Mouse (Mus musculus): ENCODE measurements around the gene Macrod2.

Gene Macrod2

DNA sequence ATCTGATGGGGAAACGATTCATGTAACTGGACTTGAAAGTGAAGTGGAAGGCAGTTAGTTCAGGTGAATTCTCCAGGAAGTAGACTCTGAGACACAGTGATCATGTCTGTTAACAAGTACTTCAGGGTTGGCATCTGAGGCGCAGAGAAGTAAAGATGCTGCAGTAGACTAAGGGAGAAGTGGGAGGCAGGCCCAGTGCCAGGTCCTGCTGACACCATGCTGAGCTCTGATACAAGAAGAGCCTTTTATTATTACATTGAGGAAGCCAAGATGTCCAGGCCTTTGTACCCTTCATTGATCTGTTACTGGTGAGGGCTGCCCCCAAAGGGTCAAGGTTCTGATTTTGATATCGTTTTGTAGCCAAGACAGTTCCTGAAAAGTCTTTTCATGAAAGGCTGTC is 1327.4 kb downstream of the Macrod2 start:
- no peak for DNase-seq

DNA sequence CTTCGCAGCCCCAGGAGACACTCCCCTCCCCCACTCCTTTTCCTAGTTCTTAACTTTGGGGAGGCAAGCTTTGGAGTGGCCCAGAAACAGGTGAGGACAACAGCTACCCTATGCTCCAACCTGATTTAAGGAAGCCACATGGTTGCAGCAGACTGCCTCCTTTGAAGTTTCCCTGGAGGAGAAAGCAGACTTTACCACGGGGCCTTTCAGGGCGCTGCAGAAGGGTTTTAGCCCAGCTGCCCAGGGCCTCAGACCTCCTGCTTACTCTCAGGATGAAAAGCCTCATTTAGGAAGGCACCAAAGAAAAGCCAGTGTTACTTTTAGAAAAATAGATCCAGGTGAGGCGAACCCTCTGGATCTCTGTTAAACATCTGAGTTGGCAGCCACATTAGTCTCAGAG is 1333.9 kb downstream of the Macrod2 start:
- no peak for DNase-seq

DNA sequence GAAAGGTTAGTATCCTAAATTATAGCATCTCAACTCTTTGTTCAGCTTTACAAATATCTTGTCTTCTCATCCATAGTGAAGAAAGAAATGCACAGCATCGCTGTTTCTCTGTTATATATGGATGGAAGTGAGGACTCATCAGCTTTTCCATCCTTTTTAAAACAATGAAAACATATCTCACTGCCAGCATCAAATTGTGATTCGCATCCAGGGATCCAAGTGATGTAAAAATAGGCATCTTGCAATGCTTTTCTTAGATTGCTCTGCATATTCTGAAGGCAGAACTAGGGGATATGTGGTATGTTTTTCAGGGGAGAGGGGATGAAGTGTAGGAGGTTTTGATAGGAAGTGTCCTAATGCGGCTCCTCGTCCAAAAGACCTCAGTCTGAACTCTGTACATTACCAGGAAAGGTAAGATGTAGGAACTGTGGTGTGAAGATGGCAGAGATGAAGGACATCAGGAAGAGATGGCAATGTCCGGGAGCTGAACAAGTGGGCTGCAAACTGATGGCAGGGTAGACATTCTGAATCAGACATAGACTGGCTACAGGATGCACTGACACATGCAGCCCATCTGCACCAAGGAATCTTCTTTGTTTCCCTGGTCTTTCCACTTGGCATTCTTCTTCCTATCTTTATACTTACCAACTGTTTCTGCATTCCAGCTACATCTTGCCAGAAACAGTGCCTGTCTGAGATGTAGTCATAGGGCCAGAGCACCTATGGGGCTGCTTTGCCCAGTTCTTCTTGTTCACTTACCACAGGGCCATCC is 1341.8 kb downstream of the Macrod2 start:
- no peak for DNase-seq

DNA sequence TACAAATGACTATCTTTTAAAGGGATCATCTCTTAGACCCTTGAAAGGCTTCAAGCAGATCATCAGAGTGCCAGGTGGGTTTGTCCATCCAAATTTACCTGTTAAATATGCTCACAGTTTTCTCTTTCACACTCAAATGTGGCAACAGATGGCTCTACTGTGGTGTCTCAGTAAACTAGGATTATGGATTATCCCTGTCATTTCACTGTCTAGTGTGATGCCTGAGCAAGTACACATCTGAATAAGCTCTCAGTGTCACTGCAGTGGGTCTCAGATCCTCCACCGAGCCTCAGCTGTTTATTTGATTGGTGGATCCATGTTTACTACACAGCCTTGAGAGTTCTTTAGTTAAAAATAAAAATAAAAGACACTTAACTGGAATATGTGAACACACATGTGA is 1343.6 kb downstream of the Macrod2 start:
- no peak for DNase-seq

DNA sequence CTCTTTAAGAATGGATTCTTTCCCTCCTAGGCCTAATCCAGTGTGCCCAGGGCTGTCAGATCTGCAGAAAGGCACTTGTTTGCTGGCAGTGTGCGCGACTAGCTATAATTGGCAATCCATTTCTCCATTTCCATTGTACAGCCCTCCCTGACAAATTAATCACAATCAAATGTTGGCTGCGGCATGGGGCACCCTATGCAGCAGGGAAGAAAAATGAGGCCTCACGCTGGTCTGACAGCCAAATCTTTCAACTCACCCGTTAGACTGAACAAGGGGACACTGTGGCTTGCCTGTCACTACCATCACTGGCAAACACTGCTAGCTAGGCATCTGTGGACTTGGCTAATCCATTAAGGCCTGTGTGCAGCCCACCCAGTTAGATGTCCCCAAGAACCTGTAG is 1345.2 kb downstream of the Macrod2 start:
- no peak for DNase-seq

DNA sequence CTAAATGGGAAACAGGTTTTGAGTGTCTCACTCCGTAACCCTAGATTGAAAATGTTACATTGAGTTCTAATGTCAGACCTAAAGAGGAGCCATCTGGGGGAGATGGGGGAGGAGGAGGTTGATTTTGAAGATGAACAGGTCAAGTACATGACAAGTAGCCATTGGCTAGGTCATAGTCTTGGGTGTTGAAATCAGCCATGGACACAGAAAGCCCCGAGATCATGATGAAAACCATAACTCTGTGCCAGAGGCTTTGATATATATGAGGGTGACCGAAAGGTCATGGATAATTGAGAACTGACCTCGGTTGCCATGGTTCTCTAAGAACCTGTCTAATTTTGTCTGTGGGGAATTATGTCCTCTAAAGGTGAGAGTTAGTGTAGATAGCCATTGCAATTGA is 1405.1 kb downstream of the Macrod2 start:
- no peak for DNase-seq

DNA sequence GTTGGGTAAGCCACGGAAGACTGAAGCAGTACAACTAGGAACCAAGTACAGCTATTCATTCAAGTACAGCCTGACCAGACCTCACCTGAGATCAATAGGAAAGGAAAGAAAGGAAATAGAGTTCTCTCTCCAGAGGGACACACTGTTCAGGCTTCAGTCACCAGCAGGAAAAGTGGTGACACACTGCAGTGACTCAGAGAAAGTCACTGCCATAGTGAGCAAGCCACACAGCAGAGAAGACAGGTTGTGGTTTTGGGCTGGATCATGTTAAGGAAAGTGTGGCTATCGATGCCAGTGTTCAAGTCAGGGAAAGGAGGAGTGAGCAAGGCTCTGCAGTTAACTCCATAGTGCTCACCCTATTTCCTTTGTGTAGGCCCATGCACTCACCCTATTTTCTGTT is 1405.8 kb downstream of the Macrod2 start:
- DNase-seq = no peak

DNA sequence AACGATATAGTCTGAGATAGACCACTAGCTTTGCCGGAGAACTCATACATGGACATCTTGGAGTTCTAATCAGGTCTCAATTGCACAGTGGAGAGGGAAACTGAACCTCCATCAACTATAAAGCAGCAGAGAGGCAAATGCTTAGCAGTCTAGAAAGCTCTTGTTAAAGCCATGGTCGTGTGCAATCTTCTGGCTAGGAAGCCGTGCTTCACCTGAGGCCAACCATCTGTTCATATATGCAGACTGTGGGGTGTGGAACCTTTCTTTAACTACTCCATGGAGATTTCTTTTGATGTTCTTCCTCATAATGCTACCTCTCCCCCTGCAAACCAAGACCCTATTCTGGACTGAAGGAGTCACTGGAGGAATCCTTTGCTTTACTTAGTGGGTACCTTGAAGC is 1421.2 kb downstream of the Macrod2 start:
- DNase-seq = no peak

DNA sequence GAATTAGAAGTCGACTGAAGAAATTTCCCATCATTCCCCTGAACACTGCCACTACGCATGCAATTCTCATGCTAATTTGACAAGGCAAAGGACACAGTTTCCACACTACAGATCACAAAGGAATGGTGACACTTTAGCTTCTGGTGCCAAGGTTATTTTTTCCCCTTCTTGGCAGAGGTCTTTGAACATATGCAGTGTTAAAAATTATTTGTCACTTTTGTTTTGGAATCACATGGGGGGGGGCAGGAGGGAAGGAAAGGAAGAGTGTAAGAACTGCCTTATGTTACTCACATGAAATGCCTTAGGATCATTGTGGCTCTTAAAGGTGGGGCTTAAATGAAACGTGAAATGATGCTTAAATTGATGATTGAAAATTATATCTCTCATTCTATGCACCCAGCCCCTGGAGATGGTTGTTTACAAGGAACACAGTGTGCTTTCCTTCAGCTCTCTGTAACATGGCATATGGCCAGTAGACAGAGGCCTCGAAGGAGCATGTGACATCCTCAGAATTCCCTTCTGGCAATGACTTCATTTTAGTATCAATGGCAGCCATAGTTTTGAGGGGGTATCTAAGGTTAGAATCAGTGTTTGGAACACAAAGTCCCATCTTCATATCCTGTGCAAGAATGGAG is 1422.6 kb downstream of the Macrod2 start:
- DNase-seq = no peak

DNA sequence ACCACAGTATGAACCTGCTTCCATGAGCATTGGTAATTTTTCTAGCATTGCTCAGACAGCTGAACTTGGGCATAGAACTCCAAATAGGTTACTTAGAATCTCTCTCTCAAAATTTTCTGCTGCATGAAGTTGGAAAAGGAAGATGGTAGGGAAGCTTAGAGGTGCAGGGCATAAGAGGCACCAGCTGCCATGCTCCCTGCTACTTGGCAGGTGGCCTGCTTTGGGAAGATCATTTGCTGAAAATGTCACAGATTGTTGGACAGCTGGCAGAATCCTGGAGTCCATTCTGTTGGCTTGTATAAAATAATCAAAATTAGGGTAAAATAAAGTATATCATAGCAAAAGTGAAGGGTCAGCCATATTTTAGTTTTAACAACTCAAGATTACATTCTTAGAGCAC is 1425.7 kb downstream of the Macrod2 start:
- DNase-seq = no peak

DNA sequence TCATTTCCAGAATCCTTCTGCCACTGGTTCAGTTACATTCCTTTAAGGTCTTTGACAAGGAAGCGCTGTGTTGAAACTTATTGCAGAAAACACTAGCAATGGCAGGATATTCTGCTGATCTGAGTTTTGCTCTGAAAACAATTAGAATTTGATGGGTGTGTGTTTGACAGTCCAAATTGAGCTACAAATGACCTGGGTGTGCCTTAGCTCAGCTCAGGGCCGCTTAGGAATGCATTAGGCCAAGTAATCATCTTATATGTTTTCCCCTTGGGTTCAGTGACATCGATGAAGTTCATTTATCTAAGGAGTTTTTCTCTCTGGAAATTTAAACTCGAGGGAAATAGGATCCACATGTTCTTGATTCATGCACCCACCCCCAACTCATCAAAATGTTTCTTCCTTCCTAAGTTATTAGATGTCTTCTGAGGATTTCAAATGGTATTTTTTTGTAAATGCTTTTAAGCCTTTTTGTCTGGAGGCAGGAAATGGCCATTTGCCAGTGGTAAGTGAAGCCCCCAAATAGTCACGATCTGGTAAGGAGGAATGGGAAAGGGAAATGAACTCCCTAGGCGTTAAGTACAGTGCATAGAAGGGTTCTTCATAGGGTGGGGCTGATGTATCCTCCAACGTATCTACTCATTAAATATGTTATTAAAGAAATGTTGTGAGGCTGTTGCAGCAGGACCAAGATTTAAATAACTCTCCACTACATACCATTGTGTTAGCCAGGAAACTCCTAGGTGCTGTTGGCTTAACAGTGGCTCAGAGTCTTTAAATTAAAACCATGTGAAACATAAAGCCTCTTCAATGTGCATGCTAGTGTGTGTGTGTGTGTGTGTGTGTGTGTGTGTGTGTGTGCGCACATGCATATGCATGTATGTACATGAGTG is 1430.7 kb downstream of the Macrod2 start:
- DNase-seq = no peak

DNA sequence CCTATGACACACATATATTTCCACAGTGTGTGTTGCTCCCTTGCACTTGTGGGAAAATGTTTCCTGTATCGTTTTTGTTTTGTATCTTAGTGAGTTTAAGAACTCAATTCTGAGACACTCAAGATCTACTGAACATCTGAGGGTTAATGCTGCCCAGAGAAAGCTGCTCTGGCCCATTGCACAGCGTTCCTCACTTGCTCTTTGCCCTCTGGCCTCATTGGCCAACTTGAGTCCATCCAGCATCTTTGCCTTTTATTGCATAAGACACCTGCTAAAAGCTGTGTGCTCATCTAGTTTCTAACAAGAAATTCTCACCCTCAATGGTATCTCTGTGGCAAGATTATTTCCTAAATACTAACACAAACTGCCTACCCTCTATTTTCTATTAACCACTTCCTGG is 1435.4 kb downstream of the Macrod2 start:
- DNase-seq = no peak

DNA sequence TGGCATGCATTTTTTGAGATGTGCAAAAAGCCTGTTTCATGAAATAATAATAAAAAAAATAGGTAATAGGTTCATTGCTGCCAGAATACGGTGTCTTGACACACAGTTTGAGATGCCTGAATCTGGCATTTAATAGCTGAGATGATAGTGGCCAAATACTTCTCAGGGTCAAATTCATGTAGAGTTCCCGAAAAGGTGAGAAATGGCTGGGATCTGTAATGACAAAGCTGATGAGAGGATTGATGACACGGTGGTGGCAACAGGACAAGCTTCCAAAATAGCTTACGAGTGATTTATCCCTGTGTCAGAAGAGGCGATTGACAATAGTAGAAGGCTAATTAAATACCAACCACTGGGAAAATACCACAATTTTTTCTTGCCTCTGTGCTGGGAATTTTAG is 1436.4 kb downstream of the Macrod2 start:
- no peak for DNase-seq

DNA sequence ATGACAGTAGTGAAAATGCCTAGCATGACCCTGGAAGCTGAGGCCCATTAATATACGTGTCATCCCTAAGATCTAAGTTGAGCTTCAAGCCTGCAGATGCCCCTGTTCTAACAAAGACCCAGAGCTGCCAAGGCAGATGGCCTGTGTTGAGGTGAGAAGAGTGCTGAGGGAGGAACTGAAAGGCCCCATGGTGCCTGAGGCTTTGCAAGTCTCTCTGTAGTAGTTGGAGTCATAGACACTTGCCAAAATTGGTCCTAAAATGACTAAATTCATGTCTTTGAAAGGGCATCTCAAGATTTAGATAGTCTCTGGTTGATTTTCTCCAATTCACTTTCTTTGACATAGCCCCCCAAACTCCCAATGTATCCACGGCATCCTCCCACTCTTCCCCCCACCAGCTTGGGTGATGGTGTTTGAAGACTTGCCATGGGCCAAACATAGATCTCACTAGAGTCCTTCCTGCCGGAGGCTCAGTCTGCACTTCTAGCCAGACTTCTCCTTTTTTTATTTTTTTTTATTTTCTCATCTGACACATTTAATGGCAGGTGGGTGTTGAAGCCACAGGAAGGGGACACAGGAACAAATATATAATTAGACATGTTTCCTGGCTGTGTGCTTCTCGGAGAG is 1439.2 kb downstream of the Macrod2 start:
- no peak for DNase-seq

DNA sequence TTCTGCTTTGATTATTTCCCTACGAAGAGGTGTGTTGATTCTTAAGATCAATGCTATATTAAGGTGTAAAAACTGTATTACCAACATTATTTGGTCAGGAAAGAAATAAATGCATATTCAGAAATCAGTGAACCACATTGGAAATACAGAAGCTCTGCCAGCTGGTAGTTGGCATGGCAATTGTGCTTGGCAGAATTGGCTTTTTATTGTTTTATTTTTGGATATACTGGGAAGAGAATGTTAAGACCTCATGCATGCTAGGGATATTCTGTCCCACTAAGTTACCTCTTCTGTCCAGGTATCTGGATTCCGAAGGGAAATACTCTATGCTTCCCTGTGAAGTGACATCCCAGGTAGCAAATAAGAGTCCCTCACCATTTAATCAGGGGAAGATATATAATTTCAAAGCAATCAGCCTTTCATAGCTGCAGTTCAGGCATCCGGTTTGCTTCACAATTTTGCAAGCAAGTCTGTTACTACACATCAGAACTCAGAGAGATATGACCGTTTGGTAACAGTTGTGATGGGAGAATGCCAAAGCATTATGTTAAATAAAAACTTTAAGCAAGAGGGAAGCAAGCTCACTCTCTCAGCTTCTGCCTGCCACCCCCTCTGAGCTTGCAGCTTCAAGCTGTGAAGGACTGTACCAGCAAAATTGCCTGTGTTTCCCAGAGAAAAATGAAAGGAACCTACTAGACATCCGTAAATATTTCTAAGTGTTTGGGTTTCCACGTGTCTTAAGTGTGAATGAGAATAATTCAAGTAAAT is 1449.5 kb downstream of the Macrod2 start:
- no peak for DNase-seq

DNA sequence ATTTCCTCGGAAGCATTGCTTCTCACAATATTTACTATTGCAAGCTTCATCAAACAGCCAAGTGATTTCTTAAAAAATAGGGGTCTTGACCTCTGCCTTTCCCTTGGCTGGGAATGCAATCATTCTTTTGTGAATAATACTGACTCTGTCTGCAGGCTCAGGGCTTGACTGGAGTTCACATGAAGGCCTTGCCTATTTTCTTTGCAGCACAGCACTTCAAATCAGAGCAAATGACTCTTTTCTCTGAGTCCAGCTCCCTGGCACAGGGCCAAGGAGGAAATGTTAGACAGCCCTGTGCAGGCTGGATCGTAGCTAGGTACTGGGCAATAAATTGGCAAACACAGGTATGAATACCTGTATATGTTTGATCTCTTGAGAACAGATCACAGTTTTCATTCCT is 1464.1 kb downstream of the Macrod2 start:
- peak; percentile 3 to 8 for DNase-seq

DNA sequence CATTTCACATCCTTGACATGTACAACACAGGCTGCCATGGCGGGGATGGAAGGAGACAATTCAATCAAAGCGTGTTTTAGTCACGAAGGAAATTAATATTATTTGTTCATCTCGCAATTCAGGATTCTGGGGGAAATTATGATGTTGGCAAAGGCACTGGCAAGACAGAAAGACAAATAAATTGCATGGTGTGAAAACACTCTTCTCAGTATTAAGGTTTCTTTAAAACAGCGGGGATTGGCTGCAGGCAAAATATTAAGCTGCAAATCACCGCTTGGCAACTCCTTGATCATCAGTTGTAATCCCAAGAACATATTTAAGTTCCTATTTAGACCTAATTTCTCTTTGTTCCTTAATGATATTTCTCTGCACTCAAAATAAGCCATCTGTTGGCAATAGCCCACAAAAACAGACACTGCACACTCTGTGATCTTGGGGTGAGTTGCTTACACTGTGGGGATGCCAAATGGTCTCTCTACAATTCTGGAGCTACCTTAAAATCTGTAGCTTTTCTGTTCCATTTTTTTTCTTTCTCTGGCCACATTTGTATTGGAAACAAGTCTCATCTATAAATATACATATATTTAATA is 1466.7 kb downstream of the Macrod2 start:
- DNase-seq = no peak

DNA sequence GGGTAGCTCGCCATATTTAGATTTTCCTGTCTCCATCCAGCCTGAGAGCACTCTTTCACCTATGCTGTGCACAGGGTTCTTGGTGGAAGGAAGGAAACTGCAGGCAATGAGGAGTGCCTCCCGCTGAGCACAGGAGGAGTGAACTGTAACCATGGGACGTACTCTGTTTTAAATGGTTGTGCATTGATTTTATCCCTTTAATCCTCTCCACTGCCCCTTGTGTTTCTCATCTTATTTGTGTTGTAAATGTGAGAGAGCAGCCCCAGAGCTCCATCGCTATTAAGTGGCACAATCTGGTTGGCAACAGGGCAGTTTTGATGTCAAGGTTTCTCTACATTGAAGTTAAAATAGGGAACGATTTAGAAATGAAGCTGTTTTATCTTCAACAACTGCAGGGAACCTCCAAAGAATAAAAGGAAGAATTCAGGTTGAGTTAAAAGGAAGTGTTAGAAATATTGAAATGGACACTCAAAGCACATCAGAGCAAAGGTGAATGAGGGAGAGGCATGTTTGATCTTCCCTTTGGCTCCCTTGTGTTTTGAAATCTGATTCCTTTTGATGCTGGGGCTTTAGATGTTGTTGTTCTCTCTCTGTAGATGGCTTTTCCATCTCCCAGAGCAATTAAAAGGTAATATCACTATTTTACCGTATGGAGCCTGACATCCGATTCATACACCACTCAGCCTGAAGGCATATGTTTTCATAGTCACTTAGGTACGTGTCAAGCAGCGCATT is 1467.6 kb downstream of the Macrod2 start:
- DNase-seq = no peak

DNA sequence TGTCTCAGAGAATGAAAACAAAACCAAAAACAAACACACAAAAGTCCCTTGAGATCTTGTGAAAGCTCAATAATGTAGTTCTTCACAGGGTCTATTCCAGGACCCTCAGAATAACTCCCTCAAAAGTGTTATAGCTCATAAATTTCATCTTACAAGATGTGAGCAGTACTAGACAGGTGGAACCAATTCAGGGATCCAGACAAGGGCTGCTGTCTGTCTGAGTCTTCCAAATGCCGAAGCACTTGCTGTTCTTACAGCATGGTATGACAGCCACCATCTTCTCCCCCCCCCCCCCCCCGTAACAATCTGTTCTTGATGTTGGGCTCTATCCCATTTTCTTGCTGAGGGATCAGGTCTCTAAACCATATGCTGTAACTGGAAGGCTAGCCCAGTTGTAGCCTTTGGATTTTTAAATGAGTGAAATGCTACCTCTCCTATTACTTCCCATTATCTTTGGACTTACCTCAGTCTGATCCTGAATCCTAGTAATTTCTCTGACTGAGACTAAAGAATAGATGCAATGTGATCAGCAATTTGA is 1468.6 kb downstream of the Macrod2 start:
- no peak for DNase-seq

DNA sequence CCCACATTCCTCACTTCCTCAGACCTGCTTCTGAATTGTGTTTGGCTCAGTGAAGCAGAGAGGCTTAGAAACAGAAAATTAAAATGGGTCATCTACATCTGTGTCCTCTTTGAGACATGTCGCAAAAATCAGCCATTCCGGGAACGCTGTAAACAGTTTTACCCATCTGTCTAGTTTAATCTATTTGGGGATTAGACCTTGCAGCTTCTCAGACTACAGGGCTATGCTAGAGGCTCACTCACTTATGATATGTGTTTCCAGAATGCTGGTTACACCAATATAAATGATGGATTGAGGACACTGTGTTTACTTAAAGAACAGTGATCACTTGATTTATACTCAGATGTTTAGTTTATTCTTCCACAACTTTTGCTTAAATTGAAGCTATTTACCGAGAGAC is 1475.8 kb downstream of the Macrod2 start:
- no peak for DNase-seq
